Mouse (Mus musculus): ENCODE results near the gene Bub3. TPM values are rescaled to one million over a fixed set of nuclear protein-coding genes. Genes with fewer than 3 reads are reported as not detected.

Bub3 gene
- 100 to 1,000 TPM; 176 to 222 TPM for polyA plus RNA-seq (2017; shearing (Covaris generic))

DNA sequence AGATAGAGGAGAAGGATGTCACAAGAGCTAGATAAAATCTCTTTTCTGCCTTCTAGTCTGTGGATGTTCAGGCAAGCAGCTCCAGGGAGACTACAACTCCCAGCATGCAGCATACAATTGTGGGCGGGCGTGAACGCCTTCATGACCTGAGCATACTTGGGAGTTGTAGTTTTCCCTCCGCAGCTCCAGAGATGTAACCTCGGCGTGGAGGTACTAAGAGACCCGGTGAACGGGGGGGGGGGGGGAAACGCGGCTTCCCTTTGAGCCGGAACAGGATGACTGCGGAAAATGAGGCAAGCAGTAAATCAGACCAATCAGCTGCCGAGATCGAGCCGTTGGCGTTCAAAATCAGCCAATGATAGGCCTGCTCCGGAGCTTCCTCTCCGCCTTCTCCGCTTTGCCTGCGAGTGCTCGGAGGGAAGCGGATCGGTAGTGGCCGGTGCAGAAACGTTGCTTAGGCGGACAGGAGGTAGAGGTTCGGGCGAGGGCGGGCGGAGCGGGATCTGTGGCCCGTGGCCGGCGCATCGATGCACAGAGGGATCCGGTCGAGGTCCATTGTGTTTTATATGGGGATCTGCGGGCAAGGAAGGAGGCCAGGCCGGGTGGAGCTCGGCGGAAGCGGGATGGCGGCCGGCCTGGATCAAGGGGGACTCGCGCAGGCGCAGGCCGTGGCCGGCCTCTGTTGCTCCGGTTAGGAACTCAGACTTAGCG, at the start of gene Bub3:
Gene Bub3, plus strand, starts transcription at position 237 of the 711 bp plus-strand sequence.
- peak; percentile 95 for ATAC-seq

DNA sequence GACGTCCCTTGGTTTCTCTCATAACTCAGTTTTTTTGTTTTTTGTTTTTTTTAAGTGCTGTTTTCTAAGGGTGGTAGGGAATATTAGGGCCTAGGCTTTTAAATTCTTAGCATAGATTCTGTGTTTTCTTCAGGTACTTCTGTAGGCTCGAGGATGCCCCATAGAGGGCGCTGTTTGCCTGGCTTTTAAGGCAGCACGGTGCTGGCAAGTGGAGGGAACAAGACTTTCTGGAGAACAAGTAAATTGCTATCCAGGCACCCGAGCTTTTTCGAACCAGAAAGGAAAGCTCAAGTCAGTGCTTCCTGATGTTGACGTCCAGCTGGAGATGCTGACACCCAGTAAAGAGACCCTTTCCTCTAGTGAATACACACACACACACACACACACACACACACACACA, 20.0 kb upstream of the Bub3 start:
- peak; percentile 64 for ATAC-seq

DNA sequence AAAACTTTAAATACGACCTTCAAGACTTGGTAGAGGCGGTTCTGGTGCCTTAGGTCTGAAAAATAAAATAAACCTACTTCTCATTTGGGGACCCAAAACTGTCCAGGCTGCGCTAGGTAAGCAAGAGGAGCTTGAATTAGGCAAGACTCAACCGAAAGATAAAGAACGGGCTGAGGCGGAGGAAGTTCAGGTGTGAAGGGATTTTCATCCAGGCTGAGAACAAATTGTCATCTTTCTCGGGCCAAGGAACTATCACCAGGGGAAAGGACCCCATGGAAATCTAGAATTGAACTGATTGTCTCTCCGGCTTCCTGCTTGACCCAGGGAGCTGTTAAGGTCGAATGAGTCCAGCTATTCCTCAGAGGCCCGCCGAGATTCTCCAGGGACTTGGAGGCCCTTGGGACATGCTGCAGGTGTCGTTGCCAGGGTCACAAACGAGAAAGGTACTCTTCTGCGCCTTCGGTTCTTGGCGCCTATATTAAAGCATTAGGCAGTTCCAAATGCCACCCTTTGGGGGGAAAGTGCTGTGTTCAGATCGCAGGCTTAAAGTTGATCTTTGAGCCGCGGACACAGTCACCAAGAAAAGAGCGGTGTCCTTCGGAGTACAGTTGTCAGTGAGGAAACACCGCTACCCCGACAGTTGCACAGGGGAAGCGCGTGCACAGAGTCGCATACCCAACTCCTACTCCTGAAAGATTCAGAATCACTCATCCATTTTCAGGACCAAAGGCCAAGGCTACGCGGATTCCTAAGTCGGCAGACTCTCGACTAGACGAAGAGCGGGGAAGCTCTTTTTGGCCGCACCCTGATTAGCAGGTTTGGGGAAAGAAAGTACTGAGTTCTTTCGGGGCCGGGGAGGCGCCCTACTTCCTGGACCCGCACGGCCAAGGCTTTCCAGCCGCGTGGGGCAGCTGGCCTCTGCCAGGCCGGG, 18.6 kb upstream of the Bub3 start:
- ATAC-seq: no peak

DNA sequence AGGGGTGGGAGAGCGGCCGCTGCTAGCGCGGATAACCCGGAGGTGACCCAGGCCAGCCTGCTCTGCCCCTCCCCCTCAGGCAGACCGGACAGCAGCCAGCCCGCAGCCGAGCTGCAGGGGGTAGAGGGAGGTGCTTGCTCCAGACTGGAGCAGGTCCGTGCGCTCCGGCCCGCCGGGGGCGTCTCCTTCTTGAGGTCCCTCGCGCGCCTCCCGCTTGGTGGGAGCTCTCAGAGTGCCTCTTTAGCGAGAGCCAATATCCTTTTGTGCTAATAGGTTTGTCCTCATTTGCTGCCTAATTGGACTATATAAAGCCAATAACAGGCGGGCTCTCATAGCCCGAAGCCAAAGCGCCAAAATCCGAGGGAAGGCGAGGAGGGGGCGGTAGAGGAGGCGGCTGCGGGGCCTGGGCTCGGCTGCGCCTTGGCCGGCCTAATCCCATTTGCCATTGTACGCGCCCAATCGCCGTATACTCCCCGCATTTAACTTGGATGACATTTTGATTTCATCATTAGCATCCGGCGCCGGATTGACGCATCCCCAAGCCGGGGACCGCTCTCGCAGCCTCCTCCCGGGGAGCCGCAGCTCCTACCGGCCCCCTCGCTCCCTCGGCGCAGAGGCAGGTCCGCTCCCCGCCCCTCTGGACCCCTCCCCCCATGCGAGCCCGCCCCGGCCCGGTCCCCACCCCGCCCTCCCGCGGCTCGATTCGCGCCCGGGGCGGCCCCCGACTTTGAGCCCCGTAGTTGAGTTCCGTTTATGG, 17.7 kb upstream of the Bub3 start, which contains the start of gene Hmx3:
Gene Hmx3, plus strand, starts transcription at position 753 of the 757 bp plus-strand sequence.
- ATAC-seq: no peak

DNA sequence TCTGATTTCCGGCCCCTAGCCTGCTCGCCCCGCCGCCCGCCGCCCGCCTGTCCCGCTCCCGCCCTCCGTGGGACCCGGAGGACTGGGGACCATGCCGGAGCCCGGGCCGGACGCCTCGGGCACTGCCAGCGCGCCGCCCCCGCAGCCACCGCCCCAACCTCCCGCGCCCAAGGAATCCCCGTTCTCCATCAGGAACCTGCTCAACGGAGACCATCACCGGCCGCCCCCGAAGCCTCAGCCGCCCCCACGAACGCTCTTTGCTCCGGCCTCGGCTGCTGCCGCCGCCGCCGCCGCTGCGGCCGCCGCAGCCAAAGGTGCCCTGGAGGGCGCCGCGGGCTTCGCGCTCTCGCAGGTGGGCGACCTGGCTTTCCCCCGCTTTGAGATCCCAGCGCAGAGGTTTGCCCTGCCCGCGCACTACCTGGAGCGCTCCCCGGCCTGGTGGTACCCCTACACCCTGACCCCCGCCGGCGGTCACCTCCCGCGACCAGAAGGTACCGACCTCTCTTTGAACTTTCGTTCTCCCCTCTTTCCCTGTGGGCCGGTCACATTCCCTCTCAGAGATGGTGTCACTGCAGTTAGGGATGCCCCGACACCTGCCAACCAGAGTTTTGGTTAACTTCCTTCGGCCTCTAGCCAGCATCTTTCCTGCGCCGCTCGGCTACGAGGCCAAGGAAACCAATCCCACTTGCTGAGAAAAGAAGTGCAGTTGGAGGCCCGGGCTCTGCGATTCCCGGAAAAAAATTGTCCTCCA, 17.0 kb upstream of the Bub3 start:
- no peak for ATAC-seq

DNA sequence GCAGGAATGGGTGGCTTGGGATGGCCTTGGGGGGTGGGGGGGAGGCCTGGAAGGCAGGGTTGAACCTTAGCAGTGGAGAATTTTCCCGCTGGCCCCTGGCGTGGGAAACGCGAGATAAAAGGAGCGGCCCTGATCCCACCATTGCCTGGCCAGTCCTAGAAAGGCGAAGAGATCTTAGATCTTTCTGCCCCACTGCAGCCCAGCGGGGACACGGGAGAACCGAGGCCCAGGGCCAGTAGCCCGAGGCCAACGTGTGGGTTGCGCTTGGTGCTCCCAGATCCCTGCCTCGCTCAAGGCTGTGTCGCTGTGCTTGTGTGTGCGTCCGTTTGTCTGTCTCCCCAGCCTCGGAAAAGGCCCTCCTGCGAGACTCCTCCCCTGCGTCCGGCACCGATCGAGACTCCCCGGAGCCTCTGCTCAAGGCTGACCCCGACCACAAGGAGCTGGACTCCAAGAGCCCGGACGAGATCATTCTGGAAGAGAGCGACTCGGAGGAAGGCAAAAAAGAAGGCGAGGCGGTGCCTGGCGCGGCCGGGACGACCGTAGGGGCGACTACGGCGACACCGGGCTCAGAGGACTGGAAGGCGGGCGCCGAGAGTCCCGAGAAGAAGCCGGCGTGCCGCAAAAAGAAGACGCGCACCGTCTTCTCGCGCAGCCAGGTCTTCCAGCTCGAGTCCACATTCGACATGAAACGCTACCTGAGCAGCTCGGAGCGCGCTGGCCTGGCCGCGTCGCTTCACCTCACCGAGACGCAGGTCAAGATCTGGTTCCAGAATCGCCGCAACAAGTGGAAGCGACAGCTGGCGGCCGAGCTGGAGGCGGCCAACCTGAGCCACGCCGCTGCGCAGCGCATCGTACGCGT, 16.2 kb upstream of the Bub3 start:
- no peak for ATAC-seq

DNA sequence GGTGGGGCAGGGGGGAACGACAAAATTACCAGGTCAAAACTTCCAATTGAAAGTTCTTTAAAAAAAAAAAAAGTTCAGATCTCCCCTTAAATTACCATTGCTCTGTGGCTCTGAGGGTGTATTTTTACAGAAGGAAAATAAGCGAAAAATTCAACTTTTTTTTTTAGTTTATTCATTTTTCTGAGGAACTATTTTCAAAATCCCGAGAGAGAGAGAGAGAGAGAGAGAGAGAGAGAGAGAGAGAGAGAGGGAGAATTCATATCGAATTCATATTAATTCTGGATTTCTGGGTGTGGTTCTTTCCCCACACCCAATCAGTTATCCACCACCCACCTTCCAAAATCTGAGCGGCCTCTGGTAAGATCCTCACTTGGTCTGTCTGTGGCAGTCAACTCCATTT, 15.2 kb upstream of the Bub3 start:
- ATAC-seq: no peak

DNA sequence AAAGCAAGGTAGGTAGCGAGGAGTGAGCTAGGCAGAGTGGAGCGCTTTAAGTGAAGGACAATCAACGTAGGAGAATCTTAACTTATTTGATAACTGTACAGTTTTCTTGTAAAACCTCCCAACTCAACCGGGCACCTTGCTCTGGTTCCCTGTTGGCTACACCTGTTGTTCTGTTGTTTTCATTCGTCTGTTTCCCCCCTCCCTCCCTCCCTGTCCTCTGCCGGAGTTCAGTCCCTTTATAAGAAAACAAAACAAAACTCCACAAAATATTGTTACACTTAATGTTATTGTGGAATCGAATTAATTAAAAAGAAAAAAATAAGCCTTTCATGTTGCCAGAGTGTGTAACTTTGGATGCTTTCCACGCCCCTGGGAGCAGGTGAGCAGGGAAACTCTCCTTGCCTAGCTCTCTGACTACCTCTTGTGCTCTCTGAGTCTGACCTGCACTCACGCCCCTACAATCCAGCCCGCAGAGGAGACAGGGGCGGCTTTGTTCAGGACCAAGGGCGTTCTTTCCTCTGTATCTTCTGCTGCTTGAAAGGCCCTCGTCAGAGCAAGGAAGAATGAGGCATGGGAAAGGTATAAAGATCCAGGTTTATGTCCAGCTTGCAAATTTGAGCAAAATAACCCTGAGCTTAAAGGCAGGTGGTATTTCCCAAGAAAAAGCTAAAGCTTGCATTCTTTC, 14.2 kb upstream of the Bub3 start:
- no peak for ATAC-seq

DNA sequence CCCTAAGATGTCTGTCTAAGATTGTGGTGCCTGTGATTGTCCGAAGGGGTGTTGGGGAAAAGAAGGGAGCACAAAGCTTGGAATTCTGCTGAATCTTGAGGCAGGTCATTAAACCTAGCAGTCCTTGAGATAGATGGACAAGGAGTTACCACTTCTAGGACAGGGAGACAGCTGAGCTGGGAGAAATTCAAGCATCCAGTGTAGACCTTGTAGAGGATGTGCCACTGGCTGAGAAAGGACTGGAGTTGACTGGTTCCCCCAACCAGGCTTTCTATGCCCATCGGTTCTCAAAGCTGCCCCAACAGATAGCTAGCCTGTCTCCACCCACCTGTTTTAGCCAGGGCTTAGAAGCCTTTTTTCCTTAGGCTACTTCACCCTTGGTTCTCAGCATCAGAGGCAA, 13.6 kb upstream of the Bub3 start:
- ATAC-seq: no peak

DNA sequence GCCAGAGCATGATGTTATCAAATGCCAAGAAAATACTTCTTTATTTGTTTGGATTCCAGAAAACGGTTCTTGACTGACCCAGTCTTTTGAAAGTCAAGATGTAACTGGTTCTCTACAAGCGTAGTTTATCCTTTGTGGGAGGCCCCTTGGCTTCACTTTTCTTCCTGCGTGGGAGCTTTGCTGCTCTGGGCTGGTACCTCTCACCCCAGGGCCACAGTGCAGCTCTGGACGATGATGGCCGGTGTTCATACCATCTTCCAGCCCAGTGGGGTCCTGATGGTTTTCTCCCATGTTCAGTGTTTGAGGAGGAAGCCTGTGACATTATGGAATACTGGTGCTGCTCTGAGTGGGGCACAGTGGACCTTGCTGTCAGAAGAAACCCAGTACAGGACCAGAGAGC, 12.5 kb upstream of the Bub3 start:
- ATAC-seq: no peak

DNA sequence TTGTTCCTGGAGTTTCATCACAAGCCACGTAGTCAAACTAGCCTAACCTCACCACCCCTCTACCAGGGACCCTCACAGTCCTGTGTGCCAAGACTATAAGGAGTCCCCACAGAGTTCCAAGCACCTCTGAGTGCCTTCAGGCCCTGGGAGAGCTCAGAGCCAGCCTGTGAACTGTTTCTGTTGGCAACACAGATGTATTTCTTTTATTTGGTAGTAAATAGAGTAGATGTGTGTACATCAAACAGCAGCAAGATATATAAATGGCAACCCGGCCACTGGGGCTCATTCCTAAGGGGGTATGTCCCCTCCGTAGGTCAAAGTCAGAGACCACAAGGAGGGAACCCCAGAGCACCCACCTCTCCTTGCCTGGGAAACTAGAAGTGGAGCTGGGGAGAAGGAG, 11.5 kb upstream of the Bub3 start, which contains the start of gene Hmx2:
Gene Hmx2, plus strand, starts transcription at position 301 of the 400 bp plus-strand sequence.
- no peak for ATAC-seq

DNA sequence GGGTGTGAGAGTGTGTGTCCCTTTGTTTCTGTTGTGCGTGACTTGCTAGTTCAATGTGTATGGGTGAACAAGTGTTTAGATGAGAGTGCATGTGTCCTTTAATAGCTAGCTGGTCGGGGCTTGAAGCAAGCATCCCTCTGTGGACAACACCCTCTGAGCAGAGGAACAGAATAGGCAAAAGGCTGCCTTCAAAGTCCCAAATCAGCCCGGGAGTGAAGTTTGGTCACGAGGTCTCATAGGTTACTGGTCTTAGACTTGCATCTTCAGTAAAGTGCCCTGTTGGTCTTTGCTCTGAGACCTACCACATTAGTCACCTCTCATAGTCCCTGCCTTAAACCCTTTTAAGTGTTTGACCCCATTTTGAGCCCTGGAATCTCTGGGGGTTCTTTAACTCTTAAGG, 8.6 kb upstream of the Bub3 start:
- no peak for ATAC-seq

DNA sequence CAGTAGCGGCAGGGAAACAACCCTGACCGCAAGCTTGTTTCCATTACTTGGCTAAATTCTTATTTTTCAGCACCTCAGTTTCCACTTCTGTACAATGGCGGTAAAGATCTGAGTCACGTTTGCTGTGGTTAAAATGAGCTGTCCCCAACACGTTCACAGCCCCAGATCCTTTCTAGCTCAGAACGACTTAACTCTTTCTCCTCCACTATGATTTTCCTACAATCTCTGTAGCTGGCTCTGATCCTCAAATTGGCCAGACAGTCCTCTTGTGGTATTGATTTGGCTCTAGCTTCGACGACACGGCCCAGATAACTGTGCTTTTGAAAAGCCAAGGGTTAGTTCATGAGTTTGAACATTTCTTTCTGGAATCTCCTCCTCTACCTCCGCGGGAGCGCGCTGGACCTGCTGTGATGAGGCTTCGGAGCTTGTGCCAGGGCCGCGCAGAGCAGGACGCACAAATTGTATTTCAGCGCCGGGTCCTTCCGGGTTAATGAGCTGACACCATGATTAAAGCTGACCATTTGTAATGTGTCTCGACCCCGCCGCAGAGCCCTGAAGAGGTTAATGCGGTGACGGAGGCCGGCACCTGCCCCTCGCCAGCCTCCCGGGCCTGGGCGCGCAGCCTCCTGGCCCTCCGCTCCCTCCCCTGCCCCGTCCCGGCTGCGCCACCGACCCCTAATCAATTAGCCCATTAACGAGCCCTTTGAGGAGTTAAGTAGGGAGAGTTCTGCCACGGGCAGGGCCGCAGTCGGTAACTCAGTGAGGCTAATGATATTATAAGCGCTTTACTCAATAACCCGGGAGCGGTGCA, 7.9 kb upstream of the Bub3 start:
- ATAC-seq: no peak

DNA sequence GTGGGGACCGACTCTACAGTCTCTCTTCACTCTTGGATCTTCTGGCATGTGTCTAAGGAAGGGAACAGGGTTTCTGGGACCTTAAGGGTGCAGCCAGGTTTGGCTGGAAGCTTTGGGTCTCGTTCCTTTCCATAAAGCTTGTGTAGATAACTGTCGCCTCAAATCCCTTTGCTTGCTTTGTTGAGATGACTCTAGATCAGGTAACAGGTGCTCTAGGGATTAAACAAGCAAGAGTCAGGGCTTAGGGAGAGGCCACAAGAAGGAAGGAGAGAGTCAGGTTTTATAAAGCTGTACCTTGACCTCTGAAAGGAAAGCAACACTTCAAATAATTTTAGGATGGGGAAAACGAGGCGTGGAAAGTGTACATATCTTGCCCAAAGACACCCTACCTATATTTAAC, 7.2 kb upstream of the Bub3 start:
- ATAC-seq: no peak

DNA sequence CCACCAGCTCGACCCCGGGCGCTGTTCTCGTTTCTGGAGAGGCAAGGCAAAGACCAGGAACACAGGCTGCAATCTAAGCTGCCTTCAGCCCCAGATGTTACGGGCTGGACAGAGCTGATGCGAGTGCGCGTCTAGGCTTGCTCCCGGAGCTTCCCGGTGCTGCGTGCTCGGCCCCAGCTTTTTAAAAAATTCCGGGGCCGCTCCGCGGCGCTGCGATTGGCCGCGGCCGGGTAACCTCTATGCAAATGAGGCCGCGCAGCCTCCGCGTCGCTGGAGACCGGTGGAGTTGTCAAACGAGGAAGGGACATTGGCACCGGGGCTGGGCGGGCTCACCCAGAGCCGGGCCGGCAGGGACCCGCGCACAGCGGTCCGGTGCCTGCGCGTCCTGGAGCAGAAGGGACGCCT, 6.2 kb upstream of the Bub3 start:
- peak; percentile 28 for ATAC-seq

DNA sequence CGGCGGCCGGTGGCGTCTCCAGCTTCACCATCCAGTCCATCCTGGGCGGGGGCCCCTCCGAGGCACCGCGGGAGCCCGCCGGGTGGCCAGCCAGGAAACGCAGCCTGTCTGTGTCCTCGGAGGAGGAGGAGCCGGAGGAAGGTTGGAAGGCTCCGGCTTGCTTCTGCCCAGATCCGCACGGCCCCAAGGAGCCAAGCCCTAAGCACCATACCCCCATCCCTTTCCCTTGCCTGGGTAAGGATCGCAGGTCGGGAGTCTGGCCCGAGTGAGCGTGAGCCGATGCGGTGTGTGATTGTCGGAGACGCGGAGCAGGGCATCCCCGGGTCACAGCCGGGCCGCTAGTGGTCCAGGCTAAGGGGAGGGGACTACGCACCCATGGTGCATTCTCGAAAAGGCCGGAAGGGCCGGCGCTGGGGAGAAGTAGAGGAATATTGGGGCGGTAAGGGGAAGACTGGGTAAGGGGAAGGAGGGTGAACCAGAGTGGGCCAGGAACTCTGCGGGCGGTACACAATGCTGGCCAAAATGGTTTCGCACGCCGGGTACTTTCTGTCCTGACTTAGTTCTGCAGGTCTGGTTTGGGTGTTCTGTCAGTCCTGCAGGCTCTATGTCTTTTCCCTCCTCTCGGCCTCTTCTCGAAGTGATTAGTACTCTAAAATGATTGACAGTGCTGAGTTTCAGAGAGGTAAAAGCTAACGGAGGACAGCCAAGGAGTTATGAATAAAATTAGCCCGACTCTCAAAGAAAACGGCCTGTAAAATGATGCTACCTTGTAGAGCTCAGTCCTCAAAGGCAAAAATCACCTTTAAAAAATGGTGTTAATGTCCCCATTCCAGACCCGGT, 5.5 kb upstream of the Bub3 start:
- ATAC-seq: no peak

DNA sequence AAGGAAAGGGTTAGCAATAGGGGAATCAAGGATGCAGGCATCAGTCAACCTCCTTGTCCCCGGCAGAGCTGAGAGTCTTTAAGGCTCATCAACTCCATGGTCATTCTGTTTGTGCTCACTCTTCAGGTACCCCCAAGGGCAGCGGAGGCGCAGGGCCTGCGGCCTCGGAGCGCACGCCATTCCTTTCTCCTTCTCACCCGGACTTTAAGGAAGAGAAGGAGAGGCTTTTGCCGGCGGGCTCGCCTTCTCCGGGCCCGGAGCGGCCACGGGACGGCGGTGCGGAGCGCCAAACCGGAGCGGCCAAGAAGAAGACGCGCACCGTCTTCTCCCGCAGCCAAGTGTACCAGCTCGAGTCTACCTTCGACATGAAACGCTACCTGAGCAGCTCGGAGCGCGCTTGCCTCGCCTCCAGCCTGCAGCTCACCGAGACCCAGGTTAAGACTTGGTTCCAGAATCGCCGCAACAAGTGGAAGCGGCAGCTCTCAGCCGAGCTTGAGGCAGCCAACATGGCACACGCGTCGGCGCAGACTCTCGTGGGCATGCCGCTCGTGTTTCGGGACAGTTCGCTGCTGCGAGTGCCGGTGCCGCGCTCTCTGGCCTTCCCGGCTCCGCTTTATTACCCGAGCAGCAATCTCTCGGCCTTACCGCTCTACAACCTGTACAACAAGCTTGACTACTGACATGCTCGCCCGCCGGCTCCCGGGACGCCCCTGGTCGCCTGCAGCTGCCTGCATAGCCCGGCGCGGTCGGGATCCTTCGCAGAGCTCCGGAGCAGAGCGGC, 4.5 kb upstream of the Bub3 start:
- no peak for ATAC-seq

DNA sequence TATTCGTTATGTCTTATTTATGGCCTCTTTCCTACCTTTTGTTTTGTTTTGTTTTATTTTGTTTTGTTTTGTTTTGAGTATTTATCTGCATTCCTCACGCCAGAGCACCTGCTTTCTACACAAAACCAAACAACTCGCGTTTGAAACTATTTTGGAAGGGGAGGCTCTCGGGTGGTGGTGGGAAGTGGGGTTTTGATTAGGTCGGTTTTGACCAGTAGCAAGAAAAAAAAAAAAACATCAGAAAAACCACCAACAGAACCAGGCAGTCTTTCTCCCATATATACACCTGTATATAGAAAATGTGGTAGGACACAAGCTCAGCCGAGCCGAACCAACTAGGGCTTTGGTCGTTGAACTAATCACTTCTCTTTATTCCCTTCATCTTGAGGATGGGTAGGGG, 3.9 kb upstream of the Bub3 start:
- ATAC-seq: no peak

Measured in activated CD4-positive, CD25-positive, alpha-beta regulatory T cell, adult 4 months (primary cell).